Mouse (Mus musculus) embryonic facial prominence, embryonic 15.5 days (tissue): ENCODE results near the gene Il17rc. TPM values are rescaled to one million over a fixed set of nuclear protein-coding genes. Genes with fewer than 3 reads are reported as not detected.
A peak's percentile ranks its signal among the peaks of the same experiment; 100 is the strongest.

Experiments used
- ATAC-seq: fragments of 200-750 bp; cut with Nextera tagmentation; 2 replicates; pipeline ENCODE4 v1.8.0; 2017; ENCODE audit warnings: low read depth, moderate TSS enrichment; ENCODE audit not compliant: insufficient number of reproducible peaks, low FRiP score, low TSS enrichment
- H3K27ac ChIP-seq: fragments of 300-500 bp; sonication (generic); replicated peaks from 2 replicates; pipeline ENCODE4 v1.5.1; 2015; ENCODE audit warnings: mild to moderate bottlenecking, inconsistent platforms
- H3K27me3 ChIP-seq: fragments of 300-500 bp; sonication (generic); 2 replicates; pipeline ENCODE4 v1.6.1; 2015; ENCODE audit warnings: inconsistent platforms
- H3K36me3 ChIP-seq: fragments of 300-500 bp; sonication (generic); 2 replicates; pipeline ENCODE4 v1.6.1; 2015; ENCODE audit warnings: mild to moderate bottlenecking, inconsistent platforms
- H3K4me1 ChIP-seq: fragments of 300-500 bp; sonication (generic); 2 replicates; pipeline ENCODE4 v1.6.1; 2015; ENCODE audit warnings: inconsistent platforms
- H3K4me2 ChIP-seq: fragments of 300-500 bp; sonication (generic); replicated peaks from 2 replicates; pipeline ENCODE4 v1.6.1; 2015; ENCODE audit warnings: mild to moderate bottlenecking, inconsistent platforms
- H3K4me3 ChIP-seq: fragments of 300-500 bp; sonication (generic); replicated peaks from 2 replicates; pipeline ENCODE4 v1.5.1; 2015; ENCODE audit warnings: mild to moderate bottlenecking, inconsistent platforms
- H3K9ac ChIP-seq: fragments of 300-500 bp; sonication (generic); 2 replicates; pipeline ENCODE4 v1.6.1; 2015; ENCODE audit warnings: inconsistent platforms
- H3K9me3 ChIP-seq: fragments of 300-500 bp; sonication (generic); replicated peaks from 2 replicates; pipeline ENCODE4 v1.6.1; 2016; ENCODE audit warnings: inconsistent platforms
- WGBS: fragments of 180-500 bp; shearing (Covaris S2); methylation state at CpG from one replicate; pipeline ENCODE4 v1.1.7; 2015; 5-methylcytosine and 5-hydroxymethylcytosine counted together
- polyA plus RNA-seq: library from polyadenylated mRNA; unstranded; fragments of >200 nt; fragmentation: Nextera tagmentation; extraction: Ambion mirVana; gene quantifications from 2 replicates; pipeline ENCODE4 v1.2.1, GENCODE M21; 2015

Il17rc gene
- polyA plus RNA-seq, 1 experiment from 2014 or later: 37.5 TPM

GRCm38 (mm10) chr6:113437135-113437534, 34.1 kb upstream of the Il17rc start:
- Histone ChIP-seq H3K4me3 (no peak overlapping the region), H3K4me2 (no peak overlapping the region), H3K27me3 (no peaks in the 10 kb centered on the region), H3K36me3 (no peaks in the 10 kb centered on the region), H3K4me1 (no peaks in the 10 kb centered on the region), H3K9ac (no peak overlapping the region), H3K27ac (no peak overlapping the region), H3K9me3 (no peaks in the 10 kb centered on the region)
- WGBS: 74% methylated on average over 12 of the region's 12 CpGs
- ATAC-seq: no peak

GRCm38 (mm10) chr6:113438721-113439430, 32.4 kb upstream of the Il17rc start:
- H3K4me2 ChIP-seq: no peak overlapping the region
- H3K27ac ChIP-seq: no peak overlapping the region
- H3K4me1 ChIP-seq: peaks cover 5% of the 10 kb centered on the region
- H3K36me3 ChIP-seq: no peaks in the 10 kb centered on the region
- H3K27me3 ChIP-seq: no peaks in the 10 kb centered on the region
- no peak for ATAC-seq
- no peaks in the 10 kb centered on the region for H3K9me3 ChIP-seq
- H3K4me3 ChIP-seq: no peak overlapping the region
- 51% methylated on average over 12 of the region's 12 CpGs for WGBS
- H3K9ac ChIP-seq: no peak overlapping the region

- no peak overlapping the region for H3K27ac ChIP-seq
- 72% methylated on average over 3 of the region's 3 CpGs for WGBS
- H3K4me1 ChIP-seq: peaks cover 5% of the 10 kb centered on the region
- no peak overlapping the region for H3K4me3 ChIP-seq
- H3K4me2 ChIP-seq: no peak overlapping the region
- no peaks in the 10 kb centered on the region for H3K27me3 ChIP-seq
- H3K9me3 ChIP-seq: no peaks in the 10 kb centered on the region
- 0 out of 2 replicates have a peak, but pooled peaks cover 6% of the 10 kb centered on the region for H3K36me3 ChIP-seq
- no peak for ATAC-seq
- H3K9ac ChIP-seq: no peak overlapping the region
Observed at GRCm38 (mm10) chr6:113440686-113441085, 30.5 kb upstream of the Il17rc start.

GRCm38 (mm10) chr6:113441147-113441680, 30.0 kb upstream of the Il17rc start:
- H3K4me1 ChIP-seq: peaks cover 5% of the 10 kb centered on the region
- H3K27me3 ChIP-seq: no peaks in the 10 kb centered on the region
- no peak overlapping the region for H3K27ac ChIP-seq
- no peak overlapping the region for H3K9ac ChIP-seq
- no peak for ATAC-seq
- H3K36me3 ChIP-seq: 0 out of 2 replicates have a peak, but pooled peaks cover 9% of the 10 kb centered on the region
- H3K4me2 ChIP-seq: no peak overlapping the region
- no peaks in the 10 kb centered on the region for H3K9me3 ChIP-seq
- no peak overlapping the region for H3K4me3 ChIP-seq
- WGBS: 50% methylated on average over 7 of the region's 7 CpGs

- H3K27ac ChIP-seq: peak overlapping the region; percentile 52
- H3K4me1 ChIP-seq: peaks cover 5% of the 10 kb centered on the region
- ATAC-seq: no peak
- H3K4me2 ChIP-seq: peak overlapping the region; percentile 83
- no peaks in the 10 kb centered on the region for H3K27me3 ChIP-seq
- peaks cover 13% of the 10 kb centered on the region for H3K36me3 ChIP-seq
- H3K9me3 ChIP-seq: no peaks in the 10 kb centered on the region
- H3K9ac ChIP-seq: peak overlapping the region; percentile 86
- 38% methylated on average over 9 of the region's 9 CpGs for WGBS
- H3K4me3 ChIP-seq: peak overlapping the region; percentile 97
Observed at GRCm38 (mm10) chr6:113442087-113442441, 29.2 kb upstream of the Il17rc start.

GRCm38 (mm10) chr6:113442442-113443090, 28.7 kb upstream of the Il17rc start, which contains the start of gene Jagn1:
Gene Jagn1, plus strand, starts transcription at chr6:113442569.
- H3K9me3 ChIP-seq: no peaks in the 10 kb centered on the region
- peak within 1 kb of the TSS; percentile 83 for H3K4me2 ChIP-seq
- peaks cover 18% of the 10 kb centered on the region for H3K36me3 ChIP-seq
- peak within 1 kb of the TSS; percentile 86 for H3K9ac ChIP-seq
- H3K4me3 ChIP-seq: peak within 1 kb of the TSS; percentile 97
- H3K4me1 ChIP-seq: peaks cover 5% of the 10 kb centered on the region
- peak within 1 kb of the TSS; percentile 52 for H3K27ac ChIP-seq
- under 1% methylated on average over 45 of the region's 45 CpGs for WGBS
- ATAC-seq: peak; percentile 88
- no peaks in the 10 kb centered on the region for H3K27me3 ChIP-seq

GRCm38 (mm10) chr6:113443091-113443490, 28.1 kb upstream of the Il17rc start:
- H3K27me3 ChIP-seq: no peaks in the 10 kb centered on the region
- H3K9me3 ChIP-seq: no peaks in the 10 kb centered on the region
- 43% methylated on average over 12 of the region's 12 CpGs for WGBS
- peaks cover 5% of the 10 kb centered on the region for H3K4me1 ChIP-seq
- peaks cover 23% of the 10 kb centered on the region for H3K36me3 ChIP-seq
- peak overlapping the region; percentile 86 for H3K9ac ChIP-seq
- no peak overlapping the region for H3K27ac ChIP-seq
- ATAC-seq: no peak
- H3K4me2 ChIP-seq: peak overlapping the region; percentile 83
- peak overlapping the region; percentile 97 for H3K4me3 ChIP-seq

GRCm38 (mm10) chr6:113444207-113444965, 26.8 kb upstream of the Il17rc start:
- no peak overlapping the region for H3K4me2 ChIP-seq
- peaks cover 35% of the 10 kb centered on the region for H3K36me3 ChIP-seq
- peaks cover 5% of the 10 kb centered on the region for H3K4me1 ChIP-seq
- no peaks in the 10 kb centered on the region for H3K9me3 ChIP-seq
- H3K27ac ChIP-seq: no peak overlapping the region
- ATAC-seq: no peak
- no peaks in the 10 kb centered on the region for H3K27me3 ChIP-seq
- no peak overlapping the region for H3K4me3 ChIP-seq
- no peak overlapping the region for H3K9ac ChIP-seq
- WGBS: 73% methylated on average over 8 of the region's 8 CpGs

GRCm38 (mm10) chr6:113447639-113448038, 23.6 kb upstream of the Il17rc start:
- H3K9ac ChIP-seq: no peak overlapping the region
- H3K4me1 ChIP-seq: peaks cover 5% of the 10 kb centered on the region
- no peak overlapping the region for H3K4me3 ChIP-seq
- WGBS: 96% methylated on average over 4 of the region's 4 CpGs
- peaks cover 35% of the 10 kb centered on the region for H3K36me3 ChIP-seq
- no peak overlapping the region for H3K4me2 ChIP-seq
- H3K27ac ChIP-seq: no peak overlapping the region
- no peaks in the 10 kb centered on the region for H3K27me3 ChIP-seq
- no peaks in the 10 kb centered on the region for H3K9me3 ChIP-seq
- no peak for ATAC-seq

GRCm38 (mm10) chr6:113451839-113452238, 19.4 kb upstream of the Il17rc start:
- H3K27ac ChIP-seq: no peak overlapping the region
- H3K4me3 ChIP-seq: no peak overlapping the region
- no peaks in the 10 kb centered on the region for H3K9me3 ChIP-seq
- H3K4me1 ChIP-seq: no peaks in the 10 kb centered on the region
- H3K36me3 ChIP-seq: peaks cover 24% of the 10 kb centered on the region
- 61% methylated on average over 2 of the region's 2 CpGs for WGBS
- no peak overlapping the region for H3K9ac ChIP-seq
- H3K27me3 ChIP-seq: no peaks in the 10 kb centered on the region
- peak; percentile 67 for ATAC-seq
- H3K4me2 ChIP-seq: no peak overlapping the region

GRCm38 (mm10) chr6:113455007-113455406, 16.2 kb upstream of the Il17rc start:
- no peak overlapping the region for H3K9ac ChIP-seq
- H3K27ac ChIP-seq: no peak overlapping the region
- H3K27me3 ChIP-seq: no peaks in the 10 kb centered on the region
- peaks cover 6% of the 10 kb centered on the region for H3K4me1 ChIP-seq
- H3K36me3 ChIP-seq: no peaks in the 10 kb centered on the region
- no peak overlapping the region for H3K4me3 ChIP-seq
- H3K4me2 ChIP-seq: no peak overlapping the region
- H3K9me3 ChIP-seq: no peaks in the 10 kb centered on the region
- ATAC-seq: no peak
- WGBS: 64% methylated on average over 5 of the region's 5 CpGs
